Mouse (Mus musculus) E14TG2a.4 (cell line): ENCODE results near the gene Cped1.

Experiments
- H3K27me3 ChIP-seq: 2 replicates; pipeline ENCODE4 v1.6.1; 2014; ENCODE audit warnings: low read length, control low read depth; ENCODE audit not compliant: insufficient read depth
- H3K36me3 ChIP-seq: 2 replicates; pipeline ENCODE4 v1.6.1; 2014; ENCODE audit warnings: low read length, control low read depth; ENCODE audit not compliant: insufficient read depth
- H3K4me1 ChIP-seq: replicated peaks from 2 replicates; pipeline ENCODE4 v1.6.1; 2014; ENCODE audit warnings: low read depth, low read length, control low read depth
- H3K4me3 ChIP-seq: replicated peaks from 2 replicates; pipeline ENCODE4 v1.5.1; 2014; ENCODE audit warnings: mild to moderate bottlenecking, low read length
- H3K9me3 ChIP-seq: 2 replicates; pipeline ENCODE4 v1.6.1; 2014; ENCODE audit warnings: low read length, control low read depth
- CTCF ChIP-seq: conservative IDR thresholded peaks from 2 replicates; pipeline ENCODE4 v1.5.1; 2014; ENCODE audit warnings: low read length
- NANOG ChIP-seq: IDR thresholded peaks from 2 replicates; pipeline ENCODE4 v1.6.1; 2014; ENCODE audit warnings: borderline replicate concordance, low read length, mixed read lengths
- POU5F1 ChIP-seq: IDR thresholded peaks from 2 replicates; pipeline ENCODE4 v1.6.1; 2014; ENCODE audit warnings: low read length, borderline replicate concordance

The Cped1 gene

GRCm38 (mm10) chr6:22014291-22014911, 28.7 kb downstream of the Cped1 start:
- Histone ChIP-seq H3K36me3 (no peaks in the 10 kb centered on the region), H3K4me1 (peaks cover 32% of the 10 kb centered on the region), H3K9me3 (no peaks in the 10 kb centered on the region), H3K4me3 (peak overlapping the region; percentile 37; the same call in 1 of the 2 replicates), H3K27me3 (no peaks in the 10 kb centered on the region)
- TF ChIP-seq NANOG (no peak), CTCF (no peak), POU5F1 (no peak)

GRCm38 (mm10) chr6:22017631-22018030, 31.9 kb downstream of the Cped1 start:
- H3K4me1 ChIP-seq = peaks cover 17% of the 10 kb centered on the region
- no peaks in the 10 kb centered on the region for H3K27me3 ChIP-seq
- no peaks in the 10 kb centered on the region for H3K9me3 ChIP-seq
- H3K36me3 ChIP-seq = no peaks in the 10 kb centered on the region
- H3K4me3 ChIP-seq = no peak overlapping the region
- TF ChIP-seq NANOG (no peak), CTCF (no peak), POU5F1 (no peak)

GRCm38 (mm10) chr6:22018768-22019445, 33.2 kb downstream of the Cped1 start:
- H3K4me1 ChIP-seq = peaks cover 14% of the 10 kb centered on the region
- H3K9me3 ChIP-seq = no peaks in the 10 kb centered on the region

GRCm38 (mm10) chr6:22019637-22020036, 33.9 kb downstream of the Cped1 start:
- H3K4me3 ChIP-seq = no peak overlapping the region
- no peaks in the 10 kb centered on the region for H3K27me3 ChIP-seq
- no peaks in the 10 kb centered on the region for H3K9me3 ChIP-seq
- TF ChIP-seq POU5F1 (no peak), CTCF (no peak), NANOG (no peak)
- peaks cover 7% of the 10 kb centered on the region for H3K4me1 ChIP-seq
- no peaks in the 10 kb centered on the region for H3K36me3 ChIP-seq

More at GRCm38 (mm10) chr6:22018768-22019445, 33.2 kb downstream of the Cped1 start:
- TF ChIP-seq POU5F1 (no peak), NANOG (no peak), CTCF (no peak)
- Histone ChIP-seq H3K27me3 (no peaks in the 10 kb centered on the region), H3K4me3 (no peak overlapping the region), H3K36me3 (no peaks in the 10 kb centered on the region)

- peaks cover 13% of the 10 kb centered on the region for H3K4me1 ChIP-seq
- no peak for TF ChIP-seq CTCF
- no peak for TF ChIP-seq POU5F1
- TF ChIP-seq NANOG = no peak
- no peaks in the 10 kb centered on the region for H3K36me3 ChIP-seq
- no peak overlapping the region for H3K4me3 ChIP-seq
- no peaks in the 10 kb centered on the region for H3K9me3 ChIP-seq
- no peaks in the 10 kb centered on the region for H3K27me3 ChIP-seq
Measured at GRCm38 (mm10) chr6:22020696-22021095, 35.0 kb downstream of the Cped1 start.

GRCm38 (mm10) chr6:22021315-22021714, 35.6 kb downstream of the Cped1 start:
- no peaks in the 10 kb centered on the region for H3K36me3 ChIP-seq
- TF ChIP-seq POU5F1 = no peak
- no peak for TF ChIP-seq CTCF
- TF ChIP-seq NANOG = no peak
- H3K4me1 ChIP-seq = peaks cover 18% of the 10 kb centered on the region
- H3K4me3 ChIP-seq = no peak overlapping the region
- no peaks in the 10 kb centered on the region for H3K27me3 ChIP-seq
- H3K9me3 ChIP-seq = no peaks in the 10 kb centered on the region

GRCm38 (mm10) chr6:22024168-22024567, 38.5 kb downstream of the Cped1 start:
- H3K4me3 ChIP-seq = no peak overlapping the region
- H3K9me3 ChIP-seq = no peaks in the 10 kb centered on the region
- peaks cover 24% of the 10 kb centered on the region for H3K4me1 ChIP-seq
- TF ChIP-seq NANOG = no peak
- TF ChIP-seq CTCF = no peak
- no peak for TF ChIP-seq POU5F1
- no peaks in the 10 kb centered on the region for H3K36me3 ChIP-seq
- H3K27me3 ChIP-seq = no peaks in the 10 kb centered on the region

- no peaks in the 10 kb centered on the region for H3K36me3 ChIP-seq
- H3K4me3 ChIP-seq = no peak overlapping the region
- H3K4me1 ChIP-seq = peaks cover 24% of the 10 kb centered on the region
- no peaks in the 10 kb centered on the region for H3K27me3 ChIP-seq
- no peaks in the 10 kb centered on the region for H3K9me3 ChIP-seq
- TF ChIP-seq POU5F1 = no peak
- TF ChIP-seq NANOG = no peak
- no peak for TF ChIP-seq CTCF
Measured at GRCm38 (mm10) chr6:22025584-22026357, 40.1 kb downstream of the Cped1 start.
